Mouse (Mus musculus) G1E (cell line): ENCODE measurements at regions not wholly inside any gene's neighbourhood (a gene's known extent, or its start where the extent isn't known, plus 50 kb on each side); places are given as distances from the start of the nearest gene placed in this dataset.

Source experiments
- CTCF ChIP-seq: IDR thresholded peaks from 2 replicates; pipeline ENCODE4 v1.5.1; 2012; ENCODE audit warnings: low read depth, low read length, inconsistent platforms, mixed read lengths
- GATA1 ChIP-seq: IDR thresholded peaks from 2 replicates; pipeline ENCODE4 v1.6.1; 2012; ENCODE audit warnings: borderline replicate concordance, low read length, inconsistent platforms, mixed read lengths
- POLR2AphosphoS5 ChIP-seq: IDR thresholded peaks from 2 replicates; pipeline ENCODE4 v1.6.1; 2012; ENCODE audit warnings: low read depth, low read length, inconsistent platforms; ENCODE audit not compliant: insufficient replicate concordance
- TAL1 ChIP-seq: conservative IDR thresholded peaks from 2 replicates; pipeline ENCODE4 v1.6.1; 2012; ENCODE audit warnings: low read depth, low read length, inconsistent platforms, mixed read lengths

- TF ChIP-seq CTCF (no peak), GATA1 (no peak), POLR2AphosphoS5 (no peak), TAL1 (no peak)
These were observed 151.8 kb upstream of the A530016L24Rik start for GRCm38 (mm10) chr12:112337443-112337842.
